Mouse (Mus musculus) intestine, postnatal 0 days (tissue): ENCODE data around the gene Ap1g2. TPM values are rescaled to one million over a fixed set of nuclear protein-coding genes. Genes with fewer than 3 reads are reported as not detected.

ENCODE experiments used
- ATAC-seq: fragments of 200-750 bp; cut with Nextera tagmentation; 2 replicates; pipeline ENCODE4 v1.8.0; 2017; ENCODE audit warnings: mild to moderate bottlenecking, moderate TSS enrichment, moderate library complexity
- H3K27ac ChIP-seq: fragments of 300-500 bp; sonication (generic); 2 replicates; pipeline ENCODE4 v1.5.1; 2014; ENCODE audit warnings: mild to moderate bottlenecking, low read depth, low read length, moderate library complexity
- H3K27me3 ChIP-seq: fragments of 300-500 bp; sonication (generic); replicated peaks from 2 replicates; pipeline ENCODE4 v1.6.1; 2014; ENCODE audit warnings: low read length, mixed read lengths; ENCODE audit not compliant: control insufficient read depth, insufficient read depth
- H3K36me3 ChIP-seq: fragments of 300-500 bp; sonication (generic); 2 replicates; pipeline ENCODE4 v1.6.1; 2014; ENCODE audit warnings: mild to moderate bottlenecking, moderate library complexity; ENCODE audit not compliant: control insufficient read depth, insufficient read depth
- H3K4me1 ChIP-seq: fragments of 300-500 bp; sonication (generic); replicated peaks from 2 replicates; pipeline ENCODE4 v1.6.1; 2014; ENCODE audit warnings: antibody characterized with exemption, low read length, mixed read lengths; ENCODE audit not compliant: control insufficient read depth, insufficient read depth
- H3K4me2 ChIP-seq: fragments of 300-500 bp; sonication (generic); replicated peaks from 2 replicates; pipeline ENCODE4 v1.6.1; 2014; ENCODE audit warnings: low read depth, mild to moderate bottlenecking, moderate library complexity
- H3K4me3 ChIP-seq: fragments of 300-500 bp; sonication (generic); 2 replicates; pipeline ENCODE4 v1.5.1; 2014; ENCODE audit warnings: low read depth, low read length
- H3K9ac ChIP-seq: fragments of 300-500 bp; sonication (generic); 2 replicates; pipeline ENCODE4 v1.6.1; 2014; ENCODE audit warnings: mild to moderate bottlenecking, low read depth, low read length
- H3K9me3 ChIP-seq: fragments of 300-500 bp; sonication (generic); 2 replicates; pipeline ENCODE4 v1.6.1; 2016; ENCODE audit warnings: mixed run types; ENCODE audit not compliant: control insufficient read depth
- CTCF ChIP-seq: sonication (generic); IDR thresholded peaks from 2 replicates; pipeline ENCODE4 v1.5.1; 2016; ENCODE audit warnings: low read depth, mild to moderate bottlenecking, control low read depth, antibody characterized with exemption, moderate library complexity
- WGBS: fragments of 180-500 bp; shearing (Covaris S2); extraction: QIAGEN DNeasy Blood & Tissue Kit; methylation state at CpG from one replicate; pipeline ENCODE4 v1.1.7; 2014; 5-methylcytosine and 5-hydroxymethylcytosine counted together
- polyA plus RNA-seq: library from polyadenylated mRNA; unstranded; fragments of >200 nt; fragmentation: Nextera tagmentation; extraction: Ambion mirVana; gene quantifications from 2 replicates; pipeline ENCODE4 v1.2.1, GENCODE M21; 2015

The Ap1g2 gene
- polyA plus RNA-seq, 1 experiment from 2014 or later = 75.3 TPM

GRCm38 (mm10) chr14:55101592-55101991, 4.8 kb downstream of the Ap1g2 start:
- WGBS = 53% methylated on average over 4 of the region's 4 CpGs
- peak; percentile 77 for TF ChIP-seq CTCF
- H3K4me3 ChIP-seq = no peak overlapping the region
- 0 out of 2 replicates have a peak, but pooled peaks cover 3% of the 10 kb centered on the region for H3K4me1 ChIP-seq
- H3K27me3 ChIP-seq = no peaks in the 10 kb centered on the region
- H3K9ac ChIP-seq = no peak overlapping the region
- no peaks in the 10 kb centered on the region for H3K9me3 ChIP-seq
- H3K4me2 ChIP-seq = no peak overlapping the region
- no peak overlapping the region for H3K27ac ChIP-seq
- ATAC-seq = no peak
- peaks cover 53% of the 10 kb centered on the region for H3K36me3 ChIP-seq

DNA sequence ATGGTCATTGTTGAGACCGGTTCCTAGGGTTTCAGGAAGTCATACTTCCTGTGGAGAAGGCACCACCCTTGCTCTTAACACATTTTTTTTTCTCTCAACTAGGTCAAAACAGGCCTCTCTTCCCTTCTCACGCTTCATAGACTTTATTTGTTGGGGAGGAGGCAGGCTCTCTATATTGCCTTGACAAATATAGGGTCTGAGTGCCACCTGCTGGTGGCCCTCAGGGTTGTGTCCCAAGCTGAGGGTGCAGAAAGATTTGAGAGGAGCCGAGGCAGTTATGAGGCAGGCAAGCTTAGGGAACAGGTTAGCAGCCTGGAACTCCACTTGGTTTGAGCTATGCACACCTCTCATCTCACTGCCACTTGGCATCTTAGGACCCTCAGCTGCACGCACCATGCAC, 8.3 kb downstream of the Ap1g2 start:
- Histone ChIP-seq H3K27me3 (no peaks in the 10 kb centered on the region), H3K4me1 (0 out of 2 replicates have a peak, but pooled peaks cover 6% of the 10 kb centered on the region), H3K36me3 (peaks cover 40% of the 10 kb centered on the region), H3K4me3 (no peak overlapping the region), H3K9me3 (no peaks in the 10 kb centered on the region), H3K9ac (no peak overlapping the region), H3K27ac (no peak overlapping the region), H3K4me2 (no peak overlapping the region)
- ATAC-seq = no peak
- 64% methylated on average over 4 of the region's 4 CpGs for WGBS
- TF ChIP-seq CTCF = peak; percentile 78

- H3K9me3 ChIP-seq = no peaks in the 10 kb centered on the region
- H3K27me3 ChIP-seq = no peaks in the 10 kb centered on the region
- TF ChIP-seq CTCF = no peak
- no peak overlapping the region for H3K27ac ChIP-seq
- H3K36me3 ChIP-seq = peaks cover 36% of the 10 kb centered on the region
- H3K9ac ChIP-seq = no peak overlapping the region
- H3K4me1 ChIP-seq = 0 out of 2 replicates have a peak, but pooled peaks cover 6% of the 10 kb centered on the region
- H3K4me3 ChIP-seq = no peak overlapping the region
- no peak for ATAC-seq
- WGBS = 73% methylated on average over 10 of the region's 10 CpGs
- no peak overlapping the region for H3K4me2 ChIP-seq
These were observed 8.7 kb downstream of the Ap1g2 start for GRCm38 (mm10) chr14:55097646-55098045.

GRCm38 (mm10) chr14:55096573-55097087, 9.8 kb downstream of the Ap1g2 start:
- Histone ChIP-seq H3K4me3 (no peak overlapping the region), H3K27ac (no peak overlapping the region), H3K4me1 (0 out of 2 replicates have a peak, but pooled peaks cover 6% of the 10 kb centered on the region), H3K9ac (no peak overlapping the region), H3K4me2 (no peak overlapping the region), H3K36me3 (peaks cover 30% of the 10 kb centered on the region), H3K9me3 (no peaks in the 10 kb centered on the region), H3K27me3 (no peaks in the 10 kb centered on the region)
- TF ChIP-seq CTCF = no peak
- WGBS = 59% methylated on average over 9 of the region's 9 CpGs
- no peak for ATAC-seq

GRCm38 (mm10) chr14:55095671-55096070, 10.7 kb downstream of the Ap1g2 start:
- TF ChIP-seq CTCF = no peak
- 31% methylated on average over 12 of the region's 12 CpGs for WGBS

GRCm38 (mm10) chr14:55095263-55095662, 11.1 kb downstream of the Ap1g2 start:
- TF ChIP-seq CTCF = no peak
- ATAC-seq = peak; percentile 6; the same call in 1 of the 2 replicates
- H3K36me3 ChIP-seq = peaks cover 20% of the 10 kb centered on the region

More at GRCm38 (mm10) chr14:55095671-55096070, 10.7 kb downstream of the Ap1g2 start:
- peaks cover 23% of the 10 kb centered on the region for H3K36me3 ChIP-seq
- H3K4me3 ChIP-seq = peak overlapping the region; percentile 66
- H3K4me2 ChIP-seq = peak overlapping the region; percentile 69
- no peaks in the 10 kb centered on the region for H3K27me3 ChIP-seq
- peak; percentile 7; the same call in 1 of the 2 replicates for ATAC-seq
- peak overlapping the region; percentile 73 for H3K9ac ChIP-seq
- peak overlapping the region; percentile 51 for H3K27ac ChIP-seq
- H3K9me3 ChIP-seq = no peaks in the 10 kb centered on the region
- 0 out of 2 replicates have a peak, but pooled peaks cover 6% of the 10 kb centered on the region for H3K4me1 ChIP-seq

More at GRCm38 (mm10) chr14:55095263-55095662, 11.1 kb downstream of the Ap1g2 start:
- Histone ChIP-seq H3K9me3 (no peaks in the 10 kb centered on the region), H3K4me2 (peak overlapping the region; percentile 69), H3K4me1 (0 out of 2 replicates have a peak, but pooled peaks cover 6% of the 10 kb centered on the region), H3K27ac (peak overlapping the region; percentile 51), H3K4me3 (peak overlapping the region; percentile 66), H3K9ac (peak overlapping the region; percentile 73), H3K27me3 (no peaks in the 10 kb centered on the region)
- 31% methylated on average over 9 of the region's 9 CpGs for WGBS
